ENCODE assay signal across 19 mouse cellular contexts in the genomic region with DNA sequence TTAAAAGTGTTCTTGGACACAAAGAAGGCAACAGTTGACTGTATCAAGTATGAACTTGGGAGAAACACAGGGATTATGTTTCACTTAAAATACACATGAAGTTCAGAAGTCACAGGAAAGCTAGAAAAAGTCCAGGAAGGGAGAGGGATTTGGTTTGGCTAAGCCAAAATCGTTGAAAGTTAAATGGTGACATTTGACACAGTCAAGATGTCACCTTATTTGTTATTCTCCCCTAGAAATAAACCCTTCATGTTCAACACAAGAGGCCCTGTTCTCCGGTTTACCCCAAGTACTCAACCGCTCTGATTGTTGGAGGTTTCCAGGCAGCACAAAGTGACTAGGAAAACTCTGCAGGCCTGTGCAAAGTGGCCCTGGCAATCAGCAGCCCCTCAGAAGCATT. TPM values are rescaled to one million over a fixed set of nuclear protein-coding genes. Genes with fewer than 3 reads are reported as not detected.
DNase-seq lines count a peak whose midpoint lies in the region; ATAC-seq and TF ChIP-seq lines count a peak whose summit lies in the region.
"Had no signal": no experiment of that assay in that cellular context is flagged by ENCODE, and none has a peak within 500 bp of the region (broad histone marks: within the 10 kb centered on the region; RNA-seq: fewer than 3 reads in every experiment).

No protein-coding gene starts in this region.

- no peaks in the 10 kb centered on the region for H3K36me3 ChIP-seq in heart, embryonic 10.5 days
- H3K36me3 ChIP-seq in hindbrain, postnatal 0 days (ENCODE audit: insufficient read depth, low read length) = no peaks in the 10 kb centered on the region
- no peaks in the 10 kb centered on the region for H3K36me3 ChIP-seq in hindbrain, embryonic 10.5 days
- H3K36me3 ChIP-seq in limb, embryonic 12.5 days = no peaks in the 10 kb centered on the region
- H3K36me3 ChIP-seq in limb, embryonic 10.5 days = no peaks in the 10 kb centered on the region
- no peaks in the 10 kb centered on the region for H3K36me3 ChIP-seq in limb, embryonic 13.5 days
- H3K36me3 ChIP-seq: G1E; hindbrain, embryonic 13.5 days; midbrain, embryonic 10.5 days had no signal

- H3K9me3 ChIP-seq in heart, embryonic 10.5 days = no peaks in the 10 kb centered on the region
- no peaks in the 10 kb centered on the region for H3K9me3 ChIP-seq in hindbrain, postnatal 0 days (ENCODE audit: low read length)
- H3K9me3 ChIP-seq in hindbrain, embryonic 10.5 days = no peaks in the 10 kb centered on the region
- no peaks in the 10 kb centered on the region for H3K9me3 ChIP-seq in limb, embryonic 12.5 days
- H3K9me3 ChIP-seq in limb, embryonic 10.5 days (replicated peaks) = no peaks in the 10 kb centered on the region
- H3K9me3 ChIP-seq in limb, embryonic 13.5 days = no peaks in the 10 kb centered on the region
- H3K9me3 ChIP-seq: G1E; hindbrain, embryonic 13.5 days; midbrain, embryonic 10.5 days had no signal

- no peak overlapping the region for H3K4me3 ChIP-seq in heart, embryonic 10.5 days
- no peak overlapping the region for H3K4me3 ChIP-seq in hindbrain, postnatal 0 days (ENCODE audit: low read length)
- no peak overlapping the region for H3K4me3 ChIP-seq in hindbrain, embryonic 10.5 days
- no peak overlapping the region for H3K4me3 ChIP-seq in limb, embryonic 12.5 days (replicated peaks)
- no peak overlapping the region for H3K4me3 ChIP-seq in limb, embryonic 10.5 days
- H3K4me3 ChIP-seq in limb, embryonic 13.5 days = no peak overlapping the region
- H3K4me3 ChIP-seq: hindbrain, embryonic 13.5 days; midbrain, embryonic 10.5 days had no signal

- H3K4me2 ChIP-seq in hindbrain, postnatal 0 days (ENCODE audit: low read depth, low read length) = no peak overlapping the region
- H3K4me2 ChIP-seq in limb, embryonic 12.5 days = no peak overlapping the region
- H3K4me2 ChIP-seq in limb, embryonic 13.5 days (replicated peaks) = no peak overlapping the region
- H3K4me2 ChIP-seq: hindbrain, embryonic 13.5 days had no signal

- H3K9ac ChIP-seq in hindbrain, postnatal 0 days (replicated peaks; ENCODE audit: low read length) = no peak overlapping the region
- H3K9ac ChIP-seq in limb, embryonic 12.5 days (replicated peaks) = no peak overlapping the region
- no peak overlapping the region for H3K9ac ChIP-seq in limb, embryonic 13.5 days
- H3K9ac ChIP-seq: hindbrain, embryonic 13.5 days had no signal

- no peaks in the 10 kb centered on the region for H3K27me3 ChIP-seq in heart, embryonic 10.5 days (ENCODE audit: insufficient read depth, poor library complexity, severe bottlenecking)
- no peaks in the 10 kb centered on the region for H3K27me3 ChIP-seq in hindbrain, postnatal 0 days (ENCODE audit: insufficient read depth, low read length)
- no peaks in the 10 kb centered on the region for H3K27me3 ChIP-seq in hindbrain, embryonic 10.5 days (ENCODE audit: insufficient read depth, poor library complexity, severe bottlenecking)
- H3K27me3 ChIP-seq in limb, embryonic 12.5 days = no peaks in the 10 kb centered on the region
- no peaks in the 10 kb centered on the region for H3K27me3 ChIP-seq in limb, embryonic 10.5 days (ENCODE audit: low read depth, poor library complexity, severe bottlenecking)
- H3K27me3 ChIP-seq in limb, embryonic 13.5 days = no peaks in the 10 kb centered on the region
- H3K27me3 ChIP-seq: hindbrain, embryonic 13.5 days had no signal

- TF ChIP-seq CTCF in hindbrain, postnatal 0 days (IDR thresholded peaks at IDR 0.05; ENCODE audit: low read depth) = no peak

- H3K4me1 ChIP-seq in heart, embryonic 10.5 days = peaks cover 11% of the 10 kb centered on the region
- no peaks in the 10 kb centered on the region for H3K4me1 ChIP-seq in hindbrain, postnatal 0 days (ENCODE audit: insufficient read depth, low read length)
- no peaks in the 10 kb centered on the region for H3K4me1 ChIP-seq in hindbrain, embryonic 10.5 days (replicated peaks)
- H3K4me1 ChIP-seq in limb, embryonic 12.5 days (replicated peaks) = no peaks in the 10 kb centered on the region
- no peaks in the 10 kb centered on the region for H3K4me1 ChIP-seq in limb, embryonic 10.5 days
- H3K4me1 ChIP-seq in limb, embryonic 13.5 days = peaks cover 6% of the 10 kb centered on the region; the same call in 1 of the 2 replicates
- H3K4me1 ChIP-seq: hindbrain, embryonic 13.5 days; midbrain, embryonic 10.5 days had no signal

- peak overlapping the region; percentile 23; the same call in 1 of the 2 replicates for H3K27ac ChIP-seq in heart, embryonic 10.5 days
- H3K27ac ChIP-seq in hindbrain, postnatal 0 days = no peak overlapping the region
- no peak overlapping the region for H3K27ac ChIP-seq in hindbrain, embryonic 10.5 days
- H3K27ac ChIP-seq in limb, embryonic 12.5 days = peak overlapping the region; percentile 41
- H3K27ac ChIP-seq in limb, embryonic 10.5 days = no peak overlapping the region
- peak overlapping the region; percentile 63 for H3K27ac ChIP-seq in limb, embryonic 13.5 days
- H3K27ac ChIP-seq: hindbrain, embryonic 13.5 days; macrophage; midbrain, embryonic 10.5 days had no signal

- no peak for ATAC-seq in hindbrain, postnatal 0 days
- ATAC-seq in limb, embryonic 12.5 days (ENCODE audit: insufficient number of reproducible peaks, insufficient read depth, low FRiP score, low TSS enrichment, low read depth) = no peak
- ATAC-seq in limb, embryonic 13.5 days (ENCODE audit: low FRiP score, low read depth) = no peak
- ATAC-seq: activated CD4-positive, CD25-positive, alpha-beta regulatory T cell, adult 4 months; intestine, embryonic 16.5 days had no signal

- no peak for DNase-seq in heart, embryonic 10.5 days (ENCODE audit: low spot score)
- DNase-seq in heart, adult 11 months = no peak
- DNase-seq in hindbrain, postnatal 0 days (ENCODE audit: low spot score) = peak; percentile 18
- no peak for DNase-seq in hindbrain, embryonic 10.5 days (ENCODE audit: low spot score)
- no peak for DNase-seq in limb, embryonic 10.5 days (ENCODE audit: low spot score)
- DNase-seq in gastrocnemius, postnatal 25 days = no peak
- DNase-seq: adrenal gland, postnatal 10 days; cerebellum, adult 9-11 months; liver; right cerebral cortex, postnatal 25 days; thymus, postnatal 14 days had no signal

- 35% methylated on average over 3 of the region's 3 CpGs for WGBS in heart, embryonic 10.5 days
- WGBS in hindbrain, postnatal 0 days = 66% methylated on average over 3 of the region's 3 CpGs
- WGBS in hindbrain, embryonic 10.5 days = 81% methylated on average over 3 of the region's 3 CpGs
- 45% methylated on average over 3 of the region's 3 CpGs for WGBS in limb, embryonic 12.5 days
- WGBS in limb, embryonic 10.5 days = 58% methylated on average over 3 of the region's 3 CpGs
- 36% methylated on average over 3 of the region's 3 CpGs for WGBS in limb, embryonic 13.5 days

RNA-seq across cellular contexts. Expression of gene Fhl2, which starts 18.8 kb away (rescaled TPM):
- 112 and 178 TPM in 2 replicates for polyA plus RNA-seq in heart, embryonic 10.5 days (2016; fragmentation: Nextera tagmentation; extraction: Ambion mirVana)
- 29.7 and 37.7 TPM in 2 replicates for total RNA-seq in hindbrain, postnatal 0 days (2014; rRNA removed)
- polyA plus RNA-seq in hindbrain, postnatal 0 days (2015; fragmentation: Nextera tagmentation; extraction: Ambion mirVana) = 24.5 and 25.6 TPM in 2 replicates
- 7.6 and 11.2 TPM in 2 replicates for polyA plus RNA-seq in hindbrain, embryonic 10.5 days (2016; fragmentation: Nextera tagmentation; extraction: Ambion mirVana)
- polyA plus RNA-seq in limb, embryonic 12.5 days (2016; fragmentation: Nextera tagmentation; extraction: Ambion mirVana) = 13.9 and 14.6 TPM in 2 replicates
- 4.8 and 9.1 TPM in 2 replicates for polyA plus RNA-seq in limb, embryonic 10.5 days (2016; fragmentation: Nextera tagmentation; extraction: Ambion mirVana)
- polyA plus RNA-seq in limb, embryonic 13.5 days (2015; fragmentation: Nextera tagmentation; extraction: Ambion mirVana) = 18.3 and 19.1 TPM in 2 replicates
- total RNA-seq in gastrocnemius, postnatal 25 days (2021) = 1 to 10 TPM; 1.7 to 5.9 TPM
- polyA plus RNA-seq: G1E, macrophage had no signal

Comparison
In these comparisons a context has a peak if more than half of its experiments do, and no peak if none do; other contexts are left out.
1. H3K27ac ChIP-seq: peak in heart, embryonic 10.5 days (single experiment), limb, embryonic 12.5 days (single experiment) and limb, embryonic 13.5 days (single experiment); none in hindbrain, postnatal 0 days (single experiment), hindbrain, embryonic 10.5 days (single experiment) and limb, embryonic 10.5 days (single experiment).